Mouse (Mus musculus): ENCODE measurements around the gene Sulf2. TPM values are rescaled to one million over a fixed set of nuclear protein-coding genes. Genes with fewer than 3 reads are reported as not detected.

Gene Sulf2
- total and polyA plus RNA-seq, 3 experiments = not detected

- DNase-seq (ENCODE audit: low read depth, low spot score) = no peak
- no peaks in the 10 kb centered on the region for H3K9me3 ChIP-seq (replicated peaks; ENCODE audit: insufficient read depth, low read length)
- H3K79me2 ChIP-seq (ENCODE audit: control insufficient read depth, insufficient read depth, low read length, poor library complexity) = no peaks in the 10 kb centered on the region
- H3K27me3 ChIP-seq (ENCODE audit: control insufficient read depth in 1 of 2, insufficient read depth in 2 of 2, low read length in 2 of 2) = no peaks in the 10 kb centered on the region
- H3K4me1 ChIP-seq (ENCODE audit: control insufficient read depth in 1 of 2, insufficient read depth in 2 of 2, low read length in 2 of 2) = no peaks in the 10 kb centered on the region
- H3K36me3 ChIP-seq (ENCODE audit: control insufficient read depth in 1 of 2, insufficient read depth in 2 of 2, low read length in 2 of 2) = no peaks in the 10 kb centered on the region
- no peak for TF ChIP-seq NELFE (IDR thresholded peaks at IDR 0.05; ENCODE audit: low read depth, low read length)
- TF ChIP-seq MXI1 (IDR thresholded peaks at IDR 0.05; ENCODE audit: low read depth, low read length) = no peak
- no peak for TF ChIP-seq KAT2A (conservative IDR thresholded peaks at IDR 0.05; ENCODE audit: low read depth, low read length)
- TF ChIP-seq CHD1 (IDR thresholded peaks at IDR 0.05; ENCODE audit: low read depth, low read length) = no peak
- TF ChIP-seq GATA1 (IDR thresholded peaks at IDR 0.05; ENCODE audit: low read depth, low read length) = no peak
- TF ChIP-seq MEF2A (IDR thresholded peaks at IDR 0.05; ENCODE audit: extremely low read depth, insufficient replicate concordance, low read depth, low read length, poor library complexity, severe bottlenecking) = no peak
- TF ChIP-seq JUND (IDR thresholded peaks at IDR 0.05; ENCODE audit: low read depth, low read length) = no peak
- no peak for TF ChIP-seq RCOR1 (IDR thresholded peaks at IDR 0.05; ENCODE audit: low read depth, low read length)
- no peak for TF ChIP-seq RAD21 (IDR thresholded peaks at IDR 0.05; ENCODE audit: low read depth, low read length)
- no peak for TF ChIP-seq EP300 (IDR thresholded peaks at IDR 0.05; ENCODE audit: low read depth in 1 of 2, low read length in 2 of 2)
- TF ChIP-seq USF1 (IDR thresholded peaks at IDR 0.05; ENCODE audit: low read depth, low read length) = no peak
- TF ChIP-seq ZC3H11A (IDR thresholded peaks at IDR 0.05; ENCODE audit: low read depth, low read length) = no peak
- H3K4me3 ChIP-seq (ENCODE audit: control insufficient read depth in 1 of 2, insufficient read depth in 1 of 2, low read depth in 2 of 2, low read length in 2 of 2) = no peak overlapping the region
- H3K27ac ChIP-seq (ENCODE audit: control insufficient read depth, low read depth, low read length) = no peak overlapping the region
- no peak overlapping the region for H3K9ac ChIP-seq (ENCODE audit: control insufficient read depth, low read depth, low read length, poor library complexity, severe bottlenecking)
Measured at GRCm38 (mm10) chr2:166195041-166195440, 39.6 kb upstream of the Sulf2 start.

- H3K27me3 ChIP-seq (ENCODE audit: control insufficient read depth in 1 of 2, insufficient read depth in 2 of 2, low read length in 2 of 2) = no peaks in the 10 kb centered on the region
- H3K4me3 ChIP-seq (ENCODE audit: control insufficient read depth in 1 of 2, insufficient read depth in 1 of 2, low read depth in 2 of 2, low read length in 2 of 2) = no peak overlapping the region
- H3K9ac ChIP-seq (ENCODE audit: control insufficient read depth, low read depth, low read length, poor library complexity, severe bottlenecking) = no peak overlapping the region
- TF ChIP-seq NRF1 (IDR thresholded peaks at IDR 0.05; ENCODE audit: insufficient read depth, low read depth, low read length, poor library complexity, severe bottlenecking) (no peak), POLR2AphosphoS5 (IDR thresholded peaks at IDR 0.05; ENCODE audit: borderline replicate concordance, low read depth, low read length) (no peak), KAT2A (conservative IDR thresholded peaks at IDR 0.05; ENCODE audit: low read depth, low read length) (no peak), MAZ (IDR thresholded peaks at IDR 0.05; ENCODE audit: low read depth, low read length) (no peak), MEF2A (IDR thresholded peaks at IDR 0.05; ENCODE audit: extremely low read depth, insufficient replicate concordance, low read depth, low read length, poor library complexity, severe bottlenecking) (no peak), SIN3A (IDR thresholded peaks at IDR 0.05; ENCODE audit: low read length) (no peak), BHLHE40 (IDR thresholded peaks at IDR 0.05; ENCODE audit: borderline replicate concordance, low read depth, low read length) (no peak)
- no peaks in the 10 kb centered on the region for H3K36me3 ChIP-seq (ENCODE audit: control insufficient read depth in 1 of 2, insufficient read depth in 2 of 2, low read length in 2 of 2)
- H3K79me2 ChIP-seq (ENCODE audit: control insufficient read depth, insufficient read depth, low read length, poor library complexity) = no peaks in the 10 kb centered on the region
- H3K4me1 ChIP-seq (ENCODE audit: control insufficient read depth in 1 of 2, insufficient read depth in 2 of 2, low read length in 2 of 2) = no peaks in the 10 kb centered on the region
- no peak overlapping the region for H3K27ac ChIP-seq (ENCODE audit: control insufficient read depth, low read depth, low read length)
- H3K9me3 ChIP-seq (replicated peaks; ENCODE audit: insufficient read depth, low read length) = no peaks in the 10 kb centered on the region
- no peak for DNase-seq (ENCODE audit: low read depth, low spot score)
Measured at GRCm38 (mm10) chr2:166194112-166194758, 38.8 kb upstream of the Sulf2 start.
